Mouse (Mus musculus) MEL-GATA-1-ER (cell line): ENCODE data around the gene Efna5.

Experiments
- DNase-seq: peaks from one replicate; pipeline ENCODE4 v3.0.0-alpha.2; 2012; ENCODE audit warnings: low read depth; ENCODE audit errors: extremely low read depth

Gene Efna5

GRCm38 (mm10) chr17:62661801-62662200 lies 219.3 kb downstream of the Efna5 start:
- DNase-seq = no peak

DNA sequence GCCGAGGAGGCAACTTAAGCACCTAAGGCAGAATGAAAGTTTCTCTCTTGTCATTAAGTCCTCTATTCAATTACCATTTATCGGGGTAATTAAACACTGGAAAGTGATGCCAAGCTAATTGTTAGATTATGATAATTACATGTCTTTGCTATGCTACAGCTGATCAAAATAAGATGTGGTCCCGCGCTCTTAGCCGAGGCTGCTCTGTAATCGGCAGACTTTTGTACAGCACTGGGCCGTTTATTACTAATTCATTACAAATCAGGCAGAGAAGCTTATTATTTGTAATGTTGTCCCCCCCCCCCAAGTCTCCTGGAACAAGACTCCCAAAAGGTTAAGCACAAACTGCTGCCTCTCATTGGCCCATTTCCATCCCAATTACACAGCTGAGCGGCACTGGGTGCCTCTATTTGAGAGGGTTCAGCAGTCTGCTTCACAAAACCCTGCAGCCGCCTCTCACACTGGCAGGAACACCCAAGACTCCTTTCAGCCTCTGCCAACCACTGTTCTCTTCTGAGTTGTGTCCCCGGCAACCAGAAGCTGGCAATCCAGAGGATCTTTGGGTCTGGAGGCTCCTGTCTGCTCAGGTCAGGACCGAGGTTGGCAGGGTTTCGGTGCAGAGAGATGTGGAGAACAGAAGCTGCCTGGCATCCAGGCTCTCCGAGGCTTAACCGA lies 221.5 kb downstream of the Efna5 start:
- DNase-seq = no peak

DNA sequence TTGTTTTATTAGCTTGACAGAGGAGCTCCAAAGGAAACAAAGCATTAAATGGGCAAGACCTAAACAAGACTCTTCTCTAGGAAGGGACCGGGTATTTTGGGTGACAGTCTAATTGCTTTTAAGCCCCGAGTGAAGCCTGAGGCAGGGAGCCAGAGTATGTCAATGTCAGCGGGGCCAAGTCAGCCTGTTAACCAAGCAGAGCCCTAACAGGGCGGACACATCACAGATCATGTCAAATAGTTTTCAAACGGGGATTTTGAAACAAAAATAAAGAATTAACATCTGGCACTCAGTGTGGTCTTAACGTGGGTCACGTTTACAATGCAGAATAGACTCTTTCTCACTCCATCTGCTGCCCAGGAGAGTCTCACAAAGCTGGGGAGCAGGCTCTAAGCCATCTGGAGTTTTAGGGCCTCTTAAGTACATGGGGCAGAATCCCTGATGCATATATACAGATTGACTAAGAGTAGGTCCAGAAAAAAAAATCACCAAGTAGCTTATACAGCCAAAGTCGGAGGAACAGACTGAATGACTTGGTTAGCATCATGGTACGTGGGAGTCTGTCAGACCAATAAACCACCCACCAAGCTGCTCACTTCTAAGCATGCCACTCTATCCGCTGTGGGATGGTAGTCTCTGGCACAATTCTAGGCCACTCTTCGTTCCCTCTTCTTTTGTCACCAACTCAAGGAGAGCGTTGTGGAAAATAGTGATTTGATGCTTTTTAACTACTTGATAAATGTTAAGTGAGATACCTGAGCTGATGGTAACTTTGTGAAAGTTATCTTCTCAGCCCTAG lies 223.1 kb downstream of the Efna5 start:
- no peak for DNase-seq

GRCm38 (mm10) chr17:62657051-62657450 lies 224.1 kb downstream of the Efna5 start:
- no peak for DNase-seq

GRCm38 (mm10) chr17:62656591-62656990 lies 224.5 kb downstream of the Efna5 start:
- DNase-seq = no peak

GRCm38 (mm10) chr17:62655819-62656355 lies 225.2 kb downstream of the Efna5 start:
- no peak for DNase-seq

- peak; percentile 21 for DNase-seq
Observed at GRCm38 (mm10) chr17:62652451-62652850, 228.7 kb downstream of the Efna5 start.

DNA sequence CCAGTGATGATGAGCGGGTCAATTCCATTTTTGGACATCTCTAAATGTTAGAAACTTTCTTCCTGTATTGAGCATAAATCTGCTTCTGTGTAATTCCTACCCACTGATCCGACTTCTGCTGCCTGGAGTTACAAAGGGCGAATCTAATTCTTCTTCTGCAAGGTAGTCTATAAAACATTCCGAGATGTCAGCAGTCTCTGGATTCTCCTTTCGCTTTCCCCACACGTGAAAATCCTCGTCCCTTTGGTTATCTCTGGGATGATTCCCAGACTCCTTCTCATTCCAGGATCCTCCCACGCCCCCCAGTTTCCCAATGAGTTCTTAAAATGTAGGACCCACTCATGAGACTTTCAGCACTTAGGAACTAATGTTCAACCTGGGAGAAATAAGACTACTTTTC lies 229.4 kb downstream of the Efna5 start:
- no peak for DNase-seq

GRCm38 (mm10) chr17:62649293-62649950 lies 231.7 kb downstream of the Efna5 start:
- DNase-seq = peak; percentile 1

DNA sequence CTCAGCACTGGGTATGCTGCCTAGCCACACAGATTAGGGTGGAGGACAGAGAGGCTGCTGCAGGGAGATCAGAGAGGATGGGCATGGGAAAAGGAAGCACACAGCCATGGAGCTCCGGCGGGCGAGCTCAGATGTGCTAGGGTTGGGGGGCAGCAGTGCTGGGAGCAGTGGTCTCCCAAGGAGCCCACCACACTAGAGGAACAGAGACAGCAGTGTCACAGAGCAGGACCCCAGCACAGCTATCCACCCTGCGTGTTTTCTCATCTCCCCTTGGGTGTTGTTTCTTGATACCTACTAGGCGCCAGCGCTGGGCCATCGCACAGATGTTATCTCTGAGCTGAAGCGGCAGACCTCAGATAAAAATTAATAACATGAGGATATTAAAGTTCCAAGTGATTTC lies 234.3 kb downstream of the Efna5 start:
- no peak for DNase-seq

DNA sequence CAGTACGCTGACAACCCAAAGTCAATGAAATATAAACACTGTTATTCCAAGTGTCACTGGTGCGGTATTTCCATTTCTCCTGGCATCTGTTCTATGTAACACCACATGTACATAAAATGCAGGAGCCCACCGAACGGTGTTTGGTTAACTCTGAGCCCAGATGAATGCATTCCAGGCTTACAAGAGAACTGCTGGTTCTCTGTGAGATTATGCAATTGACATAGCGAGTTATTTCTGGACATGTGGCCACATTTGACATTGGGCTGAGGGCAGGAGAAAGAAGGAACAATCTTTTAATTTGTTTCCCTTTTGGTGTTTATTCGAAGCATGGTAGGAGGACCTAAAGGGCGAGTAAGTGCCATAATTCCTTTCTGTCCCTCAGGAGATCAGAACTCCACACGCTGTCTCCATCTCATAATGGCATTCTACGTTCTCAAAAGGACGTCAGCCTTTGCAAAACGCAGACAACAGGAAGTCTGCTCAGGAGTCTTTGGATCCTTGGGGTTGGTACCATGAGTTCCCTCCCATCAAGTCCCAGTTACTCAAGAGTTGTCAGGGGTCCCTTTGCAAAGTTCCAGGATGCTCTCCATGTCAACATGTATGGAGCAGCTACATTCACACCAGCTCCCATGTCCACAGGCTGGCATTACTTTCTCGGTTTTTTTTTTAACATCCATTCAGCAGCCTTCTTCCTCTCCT lies 238.5 kb downstream of the Efna5 start:
- no peak for DNase-seq

- DNase-seq = no peak
Observed at GRCm38 (mm10) chr17:62640654-62641053, 240.5 kb downstream of the Efna5 start.

- no peak for DNase-seq
Observed at GRCm38 (mm10) chr17:62636896-62637295, 244.2 kb downstream of the Efna5 start.

DNA sequence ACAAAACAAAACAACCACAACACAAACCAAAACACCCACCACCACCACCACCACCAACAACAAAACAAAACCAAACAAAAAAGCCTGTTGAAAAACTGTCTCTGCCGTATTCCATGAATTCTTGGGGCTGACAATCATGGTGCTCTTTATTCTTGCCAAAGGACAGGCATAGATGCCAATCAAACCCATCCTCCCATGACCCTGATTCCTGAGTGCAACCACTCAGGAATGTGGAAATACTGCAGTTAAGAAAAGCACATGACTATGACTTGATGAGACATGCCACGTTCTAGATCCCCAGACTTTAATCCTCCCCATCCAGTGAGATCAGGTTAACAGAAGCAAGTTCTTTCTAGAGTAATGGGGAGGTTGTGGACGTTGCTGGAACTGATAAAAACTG lies 246.2 kb downstream of the Efna5 start:
- no peak for DNase-seq

DNA sequence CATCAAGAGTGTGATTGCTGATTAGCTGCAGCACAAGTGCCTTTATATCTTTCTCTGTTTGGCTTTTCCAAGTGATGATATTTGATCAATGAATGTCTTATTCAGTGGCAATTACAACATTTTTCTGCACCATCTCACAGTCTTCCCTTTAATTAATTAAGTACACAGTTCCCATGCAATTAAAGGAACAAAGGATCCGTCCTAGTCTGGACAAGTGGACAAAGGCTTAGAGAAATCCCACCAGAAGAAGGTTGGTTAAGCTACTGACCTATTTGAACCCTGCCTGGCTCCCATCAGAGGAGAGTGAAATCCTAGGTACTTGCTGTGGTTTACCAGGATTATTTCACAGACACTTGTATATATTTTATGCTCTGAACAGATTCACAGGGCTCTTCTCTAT lies 252.6 kb downstream of the Efna5 start:
- DNase-seq = no peak

GRCm38 (mm10) chr17:62627508-62627907 lies 253.6 kb downstream of the Efna5 start:
- DNase-seq = no peak

DNA sequence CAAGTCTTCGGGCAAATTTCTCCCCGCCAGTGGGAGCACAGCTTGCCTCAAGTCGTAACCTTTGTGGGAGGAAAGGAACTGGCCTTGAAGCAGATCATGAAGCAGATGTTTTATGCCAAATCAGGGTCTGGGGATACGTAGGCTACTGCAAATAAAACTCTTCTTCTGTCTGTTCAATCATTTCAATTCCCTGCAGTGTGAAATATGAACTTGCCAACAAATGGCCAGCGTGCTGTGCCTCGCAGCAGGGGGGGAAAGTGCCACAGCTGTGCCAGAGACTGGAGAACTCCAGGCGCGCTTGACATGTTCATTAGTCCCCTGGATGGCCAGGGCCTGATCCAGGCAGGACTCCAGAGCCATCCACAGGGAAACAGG lies 255.5 kb downstream of the Efna5 start:
- no peak for DNase-seq

DNA sequence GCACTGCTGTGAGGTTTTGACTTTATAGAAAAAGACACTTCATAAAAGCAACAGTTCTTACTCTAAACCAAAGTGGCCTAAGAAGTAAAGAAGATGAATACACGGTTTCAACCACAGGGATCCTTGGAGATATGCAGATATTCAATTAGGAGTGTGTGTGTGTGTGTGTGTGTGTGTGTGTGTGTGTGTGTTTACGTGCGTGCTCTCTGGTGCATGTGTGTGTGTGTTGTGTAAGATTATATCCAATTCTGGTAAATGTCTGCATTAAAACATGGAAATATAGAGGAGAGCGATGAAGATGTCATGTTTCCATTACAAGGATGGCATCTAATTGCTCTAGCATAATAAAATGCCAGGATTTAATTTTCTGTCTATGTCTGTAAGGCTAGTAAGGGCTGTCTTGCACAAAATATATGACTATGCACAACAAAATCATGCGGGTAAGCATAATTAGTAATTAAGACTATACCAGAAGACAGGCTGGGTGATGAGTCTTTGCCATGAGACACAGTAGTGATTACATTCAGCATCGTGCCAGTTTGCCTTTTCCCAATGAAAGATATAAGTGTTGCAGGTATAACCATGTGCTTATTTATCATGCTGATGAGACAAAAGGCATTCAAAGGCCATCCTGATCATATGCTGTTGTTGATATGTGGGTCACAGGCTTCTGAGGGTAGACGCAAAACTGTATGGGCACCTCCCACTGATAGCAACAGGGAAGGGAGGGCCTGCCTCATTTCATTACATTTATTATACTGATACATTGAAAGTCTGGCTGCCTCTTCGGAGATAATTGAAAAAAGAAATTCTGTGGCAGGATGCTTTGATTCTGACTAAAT lies 256.1 kb downstream of the Efna5 start:
- no peak for DNase-seq

GRCm38 (mm10) chr17:62623224-62623623 lies 257.9 kb downstream of the Efna5 start:
- DNase-seq = no peak

DNA sequence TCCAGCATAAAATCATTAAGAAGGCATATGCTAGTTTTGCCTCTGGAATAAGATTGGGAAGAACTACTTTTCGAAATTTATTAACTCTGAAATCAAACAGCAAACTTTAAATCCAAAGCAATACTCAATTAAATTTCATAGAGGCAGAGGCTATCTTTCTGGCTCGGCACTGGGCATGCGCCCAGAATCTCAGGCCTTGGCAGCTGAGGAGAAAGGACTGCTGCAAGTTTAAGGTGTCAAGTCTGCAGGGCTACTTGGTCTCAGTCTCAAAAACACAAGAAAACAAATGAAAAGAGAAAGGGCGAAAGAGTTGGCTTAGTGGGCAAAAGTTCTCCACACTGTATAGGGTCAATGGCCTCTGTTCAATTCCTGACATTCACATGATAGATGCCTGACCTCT lies 258.6 kb downstream of the Efna5 start:
- DNase-seq = no peak

DNA sequence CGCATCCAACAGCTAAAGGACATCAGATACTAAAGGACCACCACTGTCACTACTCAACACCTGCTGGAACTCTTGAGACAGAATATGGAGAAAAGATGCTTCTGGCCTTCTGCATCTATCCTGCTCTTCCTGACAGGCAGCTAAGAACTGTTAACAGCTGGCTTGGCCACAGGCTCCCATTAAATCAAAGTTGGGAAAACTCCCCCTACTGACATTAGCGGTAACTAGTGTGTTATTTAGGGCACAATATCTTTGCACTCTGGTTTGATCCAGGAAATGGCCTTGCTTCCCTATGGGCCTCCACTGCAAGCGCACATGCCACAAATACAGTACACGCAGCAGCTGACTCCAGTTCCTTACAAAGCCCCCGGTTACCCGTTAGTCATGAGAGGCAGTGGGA lies 266.0 kb downstream of the Efna5 start:
- DNase-seq = no peak
